In the genomic region with DNA sequence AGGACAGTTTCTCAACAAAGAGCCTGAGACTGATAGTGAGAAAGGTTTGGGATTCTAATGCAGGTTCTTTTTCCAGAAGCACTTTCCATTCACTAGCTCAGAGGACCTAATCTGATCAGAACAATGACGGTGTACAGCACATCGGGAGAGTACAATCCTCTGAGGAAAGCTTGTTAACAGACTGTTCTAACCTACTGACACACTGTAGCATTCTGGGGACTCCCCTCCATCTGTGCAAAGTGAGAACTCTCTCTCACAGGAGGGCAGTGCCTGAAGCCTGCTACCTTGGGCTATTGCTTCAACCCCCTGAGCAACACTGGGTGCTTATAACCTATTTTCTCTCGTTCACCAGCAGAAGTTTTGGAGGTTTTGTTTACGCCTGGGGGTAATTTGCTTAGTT, we compare ENCODE assay signal across 10 mouse cellular contexts.
A peak's percentile ranks its signal among the peaks of the same experiment; 100 is the strongest.
DNase-seq lines count a peak whose midpoint lies in the region; ATAC-seq and TF ChIP-seq lines count a peak whose summit lies in the region.
"Had no signal": no experiment of that assay in that cellular context is flagged by ENCODE, and none has a peak within 500 bp of the region (broad histone marks: within the 10 kb centered on the region; RNA-seq: fewer than 3 reads in every experiment).

No protein-coding gene starts in this region.

- ATAC-seq in forebrain, embryonic 13.5 days, result peak; percentile 85
- ATAC-seq in midbrain, embryonic 11.5 days (ENCODE audit: low FRiP score), result no peak

- H3K27ac ChIP-seq in forebrain, embryonic 13.5 days, result peak overlapping the region; percentile 71
- H3K27ac ChIP-seq in midbrain, embryonic 11.5 days (ENCODE audit: low read depth, low read length), result peak overlapping the region; percentile 35; the same call in 1 of the 2 replicates
- no peak overlapping the region for H3K27ac ChIP-seq in heart, adult 2 months
- H3K27ac ChIP-seq: heart, embryonic 15.5 days; limb, embryonic 13.5 days had no signal

- no peak overlapping the region for H3K9ac ChIP-seq in forebrain, embryonic 13.5 days
- no peak overlapping the region for H3K9ac ChIP-seq in midbrain, embryonic 11.5 days (ENCODE audit: low read length)
- H3K9ac ChIP-seq in heart, adult 2 months (ENCODE audit: low read depth, low read length), result no peak overlapping the region
- H3K9ac ChIP-seq: heart, embryonic 15.5 days; limb, embryonic 13.5 days had no signal

- no peak for TF ChIP-seq POLR2A in heart, adult 2 months (IDR thresholded peaks at IDR 0.05; ENCODE audit: insufficient read depth, low read depth, low read length)

- H3K4me1 ChIP-seq in E14TG2a.4 (replicated peaks; ENCODE audit: low read depth, low read length), result peaks cover 54% of the 10 kb centered on the region
- peaks cover 13% of the 10 kb centered on the region for H3K4me1 ChIP-seq in forebrain, embryonic 13.5 days
- H3K4me1 ChIP-seq in midbrain, embryonic 11.5 days (ENCODE audit: control insufficient read depth, insufficient read depth, low read length), result peaks cover 8% of the 10 kb centered on the region
- no peaks in the 10 kb centered on the region; the same call in 1 of the 2 replicates for H3K4me1 ChIP-seq in heart, adult 2 months (ENCODE audit: control insufficient read depth, insufficient read depth, low read length)
- H3K4me1 ChIP-seq: heart, embryonic 15.5 days had no signal

- H3K4me2 ChIP-seq in forebrain, embryonic 13.5 days, result peak overlapping the region; percentile 3
- no peak overlapping the region for H3K4me2 ChIP-seq in midbrain, embryonic 11.5 days
- H3K4me2 ChIP-seq: heart, embryonic 15.5 days; limb, embryonic 13.5 days had no signal

- H3K4me3 ChIP-seq in E14TG2a.4 (replicated peaks; ENCODE audit: low read length), result 0 out of 2 replicates have a peak overlapping the region, but pooled peaks have one; percentile 23
- H3K4me3 ChIP-seq in forebrain, embryonic 13.5 days, result no peak overlapping the region
- no peak overlapping the region for H3K4me3 ChIP-seq in midbrain, embryonic 11.5 days (ENCODE audit: low read depth, low read length)
- H3K4me3 ChIP-seq in heart, adult 2 months, result no peak overlapping the region
- H3K4me3 ChIP-seq: heart, embryonic 15.5 days; limb, embryonic 13.5 days had no signal

- H3K9me3 ChIP-seq in E14TG2a.4 (ENCODE audit: low read length), result no peaks in the 10 kb centered on the region
- no peaks in the 10 kb centered on the region for H3K9me3 ChIP-seq in forebrain, embryonic 13.5 days (replicated peaks)
- no peaks in the 10 kb centered on the region for H3K9me3 ChIP-seq in midbrain, embryonic 11.5 days (ENCODE audit: control insufficient read depth, low read length)
- H3K9me3 ChIP-seq: heart, embryonic 15.5 days; limb, embryonic 13.5 days had no signal

- TF ChIP-seq EP300 in heart, adult 2 months (IDR thresholded peaks at IDR 0.05; ENCODE audit: insufficient read depth, low read depth, low read length), result no peak

- H3K36me3 ChIP-seq in E14TG2a.4 (ENCODE audit: insufficient read depth, low read length), result no peaks in the 10 kb centered on the region
- peaks cover 4% of the 10 kb centered on the region; the same call in 1 of the 2 replicates for H3K36me3 ChIP-seq in forebrain, embryonic 13.5 days (ENCODE audit: poor library complexity, severe bottlenecking)
- H3K36me3 ChIP-seq in midbrain, embryonic 11.5 days (ENCODE audit: control insufficient read depth, insufficient read depth, low read length), result no peaks in the 10 kb centered on the region
- no peaks in the 10 kb centered on the region for H3K36me3 ChIP-seq in heart, adult 2 months (ENCODE audit: control insufficient read depth, insufficient read depth, low read length)
- H3K36me3 ChIP-seq: heart, embryonic 15.5 days had no signal

- H3K79me2 ChIP-seq in heart, adult 2 months (replicated peaks; ENCODE audit: control insufficient read depth, insufficient read depth, low read length), result no peaks in the 10 kb centered on the region

- H3K27me3 ChIP-seq in E14TG2a.4 (ENCODE audit: insufficient read depth, low read length), result no peaks in the 10 kb centered on the region
- H3K27me3 ChIP-seq in forebrain, embryonic 13.5 days, result peaks cover 6% of the 10 kb centered on the region; the same call in 1 of the 2 replicates
- H3K27me3 ChIP-seq in midbrain, embryonic 11.5 days (ENCODE audit: control insufficient read depth, insufficient read depth, low read length), result no peaks in the 10 kb centered on the region
- H3K27me3 ChIP-seq in heart, adult 2 months (ENCODE audit: control insufficient read depth, insufficient read depth, low read length), result no peaks in the 10 kb centered on the region
- H3K27me3 ChIP-seq: heart, embryonic 15.5 days; limb, embryonic 13.5 days had no signal

- intact Hi-C loops in heart, adult 2 months (cut with DNase I), result no loop called here

- no peak for TF ChIP-seq CTCF in E14TG2a.4 (conservative IDR thresholded peaks at IDR 0.05; ENCODE audit: low read length)
- no peak for TF ChIP-seq CTCF in heart, adult 2 months (IDR thresholded peaks at IDR 0.05)

- WGBS in forebrain, embryonic 13.5 days, result 8% methylated on average over 4 of the region's 4 CpGs
- WGBS in midbrain, embryonic 11.5 days, result 56% methylated on average over 4 of the region's 4 CpGs
- 74% methylated on average over 4 of the region's 4 CpGs for WGBS in heart, adult 2 months

- DNase-seq in 3T3-L1 (ENCODE audit: low read depth, low spot score), result peak; percentile 28
- DNase-seq in midbrain, embryonic 11.5 days (ENCODE audit: low spot score, missing footprints), result no peak
- DNase-seq in kidney, postnatal 36 days, result no peak
- no peak for DNase-seq in kidney, postnatal 14 days
- no peak for DNase-seq in adrenal gland, postnatal 14 days
- no peak for DNase-seq in heart, adult 2 months
